11 mouse cellular contexts compared by ENCODE assay signal in genomic region chr7:34400070-34400469, GRCm38 (mm10). TPM values are rescaled to one million over a fixed set of nuclear protein-coding genes. Genes with fewer than 3 reads are reported as not detected.
DNase-seq lines count a peak whose midpoint lies in the region; ATAC-seq and TF ChIP-seq lines count a peak whose summit lies in the region.
"Had no signal": no experiment of that assay in that cellular context is flagged by ENCODE, and none has a peak within 500 bp of the region (broad histone marks: within the 10 kb centered on the region; RNA-seq: fewer than 3 reads in every experiment).

No protein-coding gene starts in this region.

- no peaks in the 10 kb centered on the region for H3K9me3 ChIP-seq in hindbrain, postnatal 0 days (ENCODE audit: low read length)
- no peaks in the 10 kb centered on the region for H3K9me3 ChIP-seq in hindbrain, embryonic 16.5 days (ENCODE audit: control insufficient read depth, low read length)
- H3K9me3 ChIP-seq in midbrain, postnatal 0 days (ENCODE audit: low read length) = no peaks in the 10 kb centered on the region
- H3K9me3 ChIP-seq in midbrain, embryonic 14.5 days (ENCODE audit: control insufficient read depth, low read length) = no peaks in the 10 kb centered on the region
- no peaks in the 10 kb centered on the region for H3K9me3 ChIP-seq in stomach, postnatal 0 days (ENCODE audit: control insufficient read depth, low read length)
- H3K9me3 ChIP-seq: hindbrain, embryonic 15.5 days; midbrain, embryonic 13.5 days had no signal

- peak; percentile 17; the same call in 1 of the 2 replicates for TF ChIP-seq CTCF in hindbrain, postnatal 0 days (IDR thresholded peaks at IDR 0.05; ENCODE audit: low read depth)
- TF ChIP-seq CTCF in midbrain, postnatal 0 days (IDR thresholded peaks at IDR 0.05) = peak; percentile 12; the same call in 1 of the 2 replicates
- peak; percentile 41; the same call in 1 of the 2 replicates for TF ChIP-seq CTCF in stomach, postnatal 0 days (IDR thresholded peaks at IDR 0.05; ENCODE audit: low read depth)
- TF ChIP-seq CTCF in gastrocnemius, adult 2 months (IDR thresholded peaks at IDR 0.05) = no peak; the same call in 1 of the 2 replicates

- WGBS in hindbrain, postnatal 0 days = 49% methylated on average over 3 of the region's 4 CpGs
- WGBS in hindbrain, embryonic 16.5 days = 44% methylated on average over 4 of the region's 4 CpGs
- WGBS in midbrain, postnatal 0 days = 55% methylated on average over 3 of the region's 4 CpGs
- 68% methylated on average over 1 of the region's 4 CpGs for WGBS in midbrain, embryonic 14.5 days
- 59% methylated on average over 2 of the region's 4 CpGs for WGBS in stomach, postnatal 0 days

- intact Hi-C loops in gastrocnemius, adult 2 months (cut with DNase I) = no loop called here

- ATAC-seq in hindbrain, postnatal 0 days = no peak
- no peak for ATAC-seq in hindbrain, embryonic 16.5 days
- no peak for ATAC-seq in midbrain, postnatal 0 days (ENCODE audit: low FRiP score)
- no peak for ATAC-seq in midbrain, embryonic 14.5 days (ENCODE audit: low FRiP score, low TSS enrichment)
- ATAC-seq in stomach, postnatal 0 days (ENCODE audit: low FRiP score, low TSS enrichment) = no peak
- ATAC-seq: midbrain, embryonic 13.5 days had no signal

- H3K36me3 ChIP-seq in hindbrain, postnatal 0 days (ENCODE audit: insufficient read depth, low read length) = no peaks in the 10 kb centered on the region
- no peaks in the 10 kb centered on the region for H3K36me3 ChIP-seq in hindbrain, embryonic 16.5 days (ENCODE audit: control insufficient read depth, insufficient read depth, low read length)
- no peaks in the 10 kb centered on the region for H3K36me3 ChIP-seq in midbrain, postnatal 0 days (ENCODE audit: insufficient read depth, low read length)
- H3K36me3 ChIP-seq in midbrain, embryonic 14.5 days (ENCODE audit: control insufficient read depth, insufficient read depth, low read length) = no peaks in the 10 kb centered on the region
- no peaks in the 10 kb centered on the region for H3K36me3 ChIP-seq in stomach, postnatal 0 days (ENCODE audit: control insufficient read depth, insufficient read depth, low read length)
- H3K36me3 ChIP-seq: hindbrain, embryonic 15.5 days; midbrain, embryonic 13.5 days had no signal

- no peak for DNase-seq in hindbrain, postnatal 0 days (ENCODE audit: low spot score)
- DNase-seq in midbrain, postnatal 0 days (ENCODE audit: low spot score) = no peak
- DNase-seq in midbrain, embryonic 14.5 days = no peak
- DNase-seq in T-cell, adult 2 months (ENCODE audit: low spot score) = peak; percentile 34
- no peak for DNase-seq in stomach, postnatal 0 days (ENCODE audit: low spot score)
- DNase-seq in gastrocnemius, adult 2 months = no peak
- no peak for DNase-seq in ovary, adult 18-20 months (ENCODE audit: low spot score)
- DNase-seq: cerebellum, adult 9-11 months had no signal

- H3K27ac ChIP-seq in hindbrain, postnatal 0 days = no peak overlapping the region
- H3K27ac ChIP-seq in hindbrain, embryonic 16.5 days (ENCODE audit: low read depth, low read length) = no peak overlapping the region
- H3K27ac ChIP-seq in midbrain, postnatal 0 days (ENCODE audit: low read depth, low read length) = no peak overlapping the region
- H3K27ac ChIP-seq in midbrain, embryonic 14.5 days (replicated peaks; ENCODE audit: low read depth, low read length) = no peak overlapping the region
- H3K27ac ChIP-seq in stomach, postnatal 0 days (replicated peaks) = no peak overlapping the region
- H3K27ac ChIP-seq in gastrocnemius, adult 2 months = no peak overlapping the region
- H3K27ac ChIP-seq: hindbrain, embryonic 15.5 days; midbrain, embryonic 13.5 days had no signal

- no peak overlapping the region for H3K4me2 ChIP-seq in hindbrain, postnatal 0 days (ENCODE audit: low read depth, low read length)
- no peak overlapping the region for H3K4me2 ChIP-seq in hindbrain, embryonic 16.5 days (ENCODE audit: low read length)
- no peak overlapping the region for H3K4me2 ChIP-seq in midbrain, postnatal 0 days (ENCODE audit: low read depth, low read length, poor library complexity, severe bottlenecking)
- H3K4me2 ChIP-seq in midbrain, embryonic 14.5 days (ENCODE audit: low read length) = no peak overlapping the region
- H3K4me2 ChIP-seq in stomach, postnatal 0 days (replicated peaks; ENCODE audit: low read depth) = no peak overlapping the region
- H3K4me2 ChIP-seq: hindbrain, embryonic 15.5 days; midbrain, embryonic 13.5 days had no signal

- H3K4me1 ChIP-seq in hindbrain, postnatal 0 days (ENCODE audit: insufficient read depth, low read length) = no peaks in the 10 kb centered on the region
- H3K4me1 ChIP-seq in hindbrain, embryonic 16.5 days (ENCODE audit: control insufficient read depth, insufficient read depth, low read depth, low read length) = no peaks in the 10 kb centered on the region
- H3K4me1 ChIP-seq in midbrain, postnatal 0 days (ENCODE audit: insufficient read depth, low read length) = no peaks in the 10 kb centered on the region
- no peaks in the 10 kb centered on the region for H3K4me1 ChIP-seq in midbrain, embryonic 14.5 days (ENCODE audit: control insufficient read depth, insufficient read depth, low read length)
- H3K4me1 ChIP-seq in stomach, postnatal 0 days (replicated peaks; ENCODE audit: control insufficient read depth, insufficient read depth) = no peaks in the 10 kb centered on the region
- H3K4me1 ChIP-seq: hindbrain, embryonic 15.5 days; midbrain, embryonic 13.5 days had no signal

- no peaks in the 10 kb centered on the region for H3K27me3 ChIP-seq in hindbrain, postnatal 0 days (ENCODE audit: insufficient read depth, low read length)
- H3K27me3 ChIP-seq in hindbrain, embryonic 16.5 days (replicated peaks; ENCODE audit: control insufficient read depth, insufficient read depth, low read length) = no peaks in the 10 kb centered on the region
- no peaks in the 10 kb centered on the region for H3K27me3 ChIP-seq in midbrain, postnatal 0 days (ENCODE audit: insufficient read depth, low read length)
- H3K27me3 ChIP-seq in midbrain, embryonic 14.5 days (ENCODE audit: control insufficient read depth, insufficient read depth, low read length) = no peaks in the 10 kb centered on the region
- no peaks in the 10 kb centered on the region for H3K27me3 ChIP-seq in stomach, postnatal 0 days (ENCODE audit: control insufficient read depth, insufficient read depth, low read length)
- H3K27me3 ChIP-seq: hindbrain, embryonic 15.5 days; midbrain, embryonic 13.5 days had no signal

- TF ChIP-seq EP300 in stomach, postnatal 0 days (optimal IDR thresholded peaks at IDR 0.05) = no peak

- no peak overlapping the region for H3K4me3 ChIP-seq in hindbrain, postnatal 0 days (ENCODE audit: low read length)
- H3K4me3 ChIP-seq in hindbrain, embryonic 16.5 days (ENCODE audit: low read length) = no peak overlapping the region
- H3K4me3 ChIP-seq in midbrain, postnatal 0 days (ENCODE audit: low read depth, low read length) = no peak overlapping the region
- no peak overlapping the region for H3K4me3 ChIP-seq in midbrain, embryonic 14.5 days (replicated peaks; ENCODE audit: low read depth, low read length)
- H3K4me3 ChIP-seq in stomach, postnatal 0 days (ENCODE audit: low read depth, low read length) = no peak overlapping the region
- no peak overlapping the region for H3K4me3 ChIP-seq in gastrocnemius, adult 2 months
- H3K4me3 ChIP-seq: hindbrain, embryonic 15.5 days; midbrain, embryonic 13.5 days had no signal

- no peak overlapping the region for H3K9ac ChIP-seq in hindbrain, postnatal 0 days (replicated peaks; ENCODE audit: low read length)
- H3K9ac ChIP-seq in hindbrain, embryonic 16.5 days (ENCODE audit: low read depth, low read length) = no peak overlapping the region
- H3K9ac ChIP-seq in midbrain, postnatal 0 days (replicated peaks; ENCODE audit: low read length, poor library complexity, severe bottlenecking) = no peak overlapping the region
- no peak overlapping the region for H3K9ac ChIP-seq in midbrain, embryonic 14.5 days (replicated peaks; ENCODE audit: low read length)
- H3K9ac ChIP-seq in stomach, postnatal 0 days (ENCODE audit: low read length) = no peak overlapping the region
- H3K9ac ChIP-seq: hindbrain, embryonic 15.5 days; midbrain, embryonic 13.5 days had no signal

RNA-seq across cellular contexts. Expression of gene Lsm14a, which starts 7.0 kb away (rescaled TPM):
- total RNA-seq in hindbrain, postnatal 0 days (2014; rRNA removed) = 28.0 and 44.9 TPM in 2 replicates
- polyA plus RNA-seq in hindbrain, postnatal 0 days (2015; fragmentation: Nextera tagmentation; extraction: Ambion mirVana) = 46.0 and 46.1 TPM in 2 replicates
- 50.6 and 55.6 TPM in 2 replicates for polyA plus RNA-seq in hindbrain, embryonic 16.5 days (2015; fragmentation: Nextera tagmentation; extraction: Ambion mirVana)
- 41.8 and 50.4 TPM in 2 replicates for total RNA-seq in midbrain, postnatal 0 days (2014; rRNA removed)
- polyA plus RNA-seq in midbrain, postnatal 0 days (2015; fragmentation: Nextera tagmentation; extraction: Ambion mirVana) = 35.6 and 39.0 TPM in 2 replicates
- 46.1 and 48.9 TPM in 2 replicates for polyA plus RNA-seq in midbrain, embryonic 14.5 days (2014; fragmentation: Nextera tagmentation; extraction: Ambion mirVana)
- polyA plus RNA-seq in stomach, postnatal 0 days (2015; fragmentation: Nextera tagmentation; extraction: Ambion mirVana) = 47.9 and 49.4 TPM in 2 replicates
- total RNA-seq in gastrocnemius, adult 2 months (2021) = 10 to 100 TPM; 92.8 to 96.2 TPM
